Mouse (Mus musculus): ENCODE measurements at regions not wholly inside any gene's neighbourhood (a gene's known extent, or its start where the extent isn't known, plus 50 kb on each side); places are given as distances from the start of the nearest gene placed in this dataset.
A peak's percentile ranks its signal among the peaks of the same experiment; 100 is the strongest.

- DNase-seq (ENCODE audit: low read depth, low spot score) = no peak
Observed at GRCm38 (mm10) chr3:143447005-143447709, 565.4 kb upstream of the Pkn2 start.

- DNase-seq (ENCODE audit: low read depth, low spot score) = no peak
Observed at GRCm38 (mm10) chr3:143417401-143417800, 535.6 kb upstream of the Pkn2 start.

DNA sequence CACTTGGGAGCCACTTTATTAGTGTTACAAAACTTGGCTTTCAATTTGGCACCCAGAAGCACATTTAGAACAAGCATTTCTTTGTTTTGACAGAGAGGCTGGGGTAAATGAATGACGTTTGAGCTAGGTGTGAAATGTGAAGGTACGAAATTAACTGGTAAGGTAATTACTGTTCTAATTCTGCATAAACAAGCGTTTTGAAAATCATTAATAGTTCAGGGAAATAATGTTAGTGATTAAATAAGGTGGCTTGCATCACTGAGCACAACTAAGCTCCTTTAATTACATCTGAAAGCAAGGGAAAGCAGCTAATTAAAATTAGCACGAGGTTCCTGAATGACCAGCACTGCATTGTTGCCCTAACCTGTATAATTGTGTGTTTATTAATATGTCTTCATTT is 529.9 kb upstream of the Pkn2 start:
- DNase-seq (ENCODE audit: low read depth, low spot score) = no peak

DNA sequence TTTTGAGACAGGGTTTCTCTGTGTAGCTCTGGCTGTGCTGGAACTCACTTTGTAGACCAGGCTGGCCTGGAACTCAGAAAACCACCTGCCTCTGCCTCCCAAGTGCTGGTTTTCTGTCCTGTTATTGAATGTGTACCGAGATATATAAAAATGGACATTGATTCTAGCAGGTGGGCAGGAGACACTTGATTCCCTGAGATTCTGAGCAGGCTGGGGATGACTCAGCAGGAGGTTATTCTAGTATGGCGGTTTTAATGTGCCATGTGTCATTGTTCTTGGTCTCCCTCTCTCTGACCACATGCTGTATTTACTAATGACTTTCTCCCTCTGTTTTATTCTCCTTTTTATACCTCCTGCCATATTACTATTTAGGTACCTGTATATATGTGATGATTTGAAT is 517.2 kb upstream of the Pkn2 start:
- DNase-seq (ENCODE audit: low read depth, low spot score) = no peak

DNA sequence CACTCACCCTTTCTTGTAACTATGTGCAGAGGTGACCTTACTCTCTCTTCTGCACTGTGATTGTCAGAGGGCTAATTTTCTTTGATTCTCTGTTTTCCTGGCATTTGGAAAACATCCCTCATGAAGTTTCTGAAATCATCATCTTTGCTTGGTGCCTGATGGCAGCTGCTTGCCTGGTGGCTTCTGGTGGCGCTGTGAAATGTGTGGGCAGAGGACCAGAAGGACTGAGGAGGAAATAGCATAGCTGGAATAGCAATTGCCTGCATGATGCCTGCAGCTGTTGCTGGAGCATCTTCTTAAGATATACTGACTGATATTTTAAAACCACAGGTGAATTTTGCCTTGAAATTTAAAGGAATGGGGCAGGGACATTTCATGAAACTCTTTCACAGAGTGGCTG is 502.6 kb upstream of the Pkn2 start:
- no peak for DNase-seq (ENCODE audit: low read depth, low spot score)

- DNase-seq (ENCODE audit: low read depth, low spot score) = peak; percentile 80
Observed at GRCm38 (mm10) chr3:143379193-143379592, 497.4 kb upstream of the Pkn2 start.

GRCm38 (mm10) chr3:143377446-143377845 is 495.6 kb upstream of the Pkn2 start:
- DNase-seq (ENCODE audit: low read depth, low spot score) = no peak

GRCm38 (mm10) chr3:143375527-143376061 is 493.8 kb upstream of the Pkn2 start:
- DNase-seq (ENCODE audit: low read depth, low spot score) = no peak

DNA sequence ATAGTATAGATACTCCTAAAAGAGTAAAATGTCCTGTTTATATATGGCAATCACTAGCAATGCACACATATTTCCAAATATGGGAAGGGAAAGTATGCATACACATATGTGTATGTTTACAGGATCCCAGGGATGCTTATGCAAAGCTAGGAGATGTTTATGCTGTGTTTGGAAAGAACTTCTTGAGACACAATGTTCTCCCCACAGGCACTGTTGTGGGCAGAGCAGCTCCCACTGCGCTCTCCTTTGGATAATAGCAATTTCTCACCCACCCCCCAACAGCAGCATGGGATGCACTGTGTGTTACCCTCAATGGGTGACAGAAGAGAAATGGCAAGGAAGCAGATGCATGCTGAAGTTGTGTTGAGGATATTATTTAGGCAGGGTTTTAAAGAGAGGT is 491.7 kb upstream of the Pkn2 start:
- no peak for DNase-seq (ENCODE audit: low read depth, low spot score)

- no peak for DNase-seq (ENCODE audit: low read depth, low spot score)
Observed at GRCm38 (mm10) chr3:143369002-143369401, 487.2 kb upstream of the Pkn2 start.

GRCm38 (mm10) chr3:143340032-143340431 is 458.2 kb upstream of the Pkn2 start:
- no peak for DNase-seq (ENCODE audit: low read depth, low spot score)

- DNase-seq (ENCODE audit: low read depth, low spot score) = no peak
Observed at GRCm38 (mm10) chr3:143333339-143333738, 451.5 kb upstream of the Pkn2 start.

GRCm38 (mm10) chr3:143328521-143328920 is 446.7 kb upstream of the Pkn2 start:
- DNase-seq (ENCODE audit: low read depth, low spot score) = no peak

GRCm38 (mm10) chr3:143327652-143328051 is 445.8 kb upstream of the Pkn2 start:
- DNase-seq (ENCODE audit: low read depth, low spot score) = no peak

DNA sequence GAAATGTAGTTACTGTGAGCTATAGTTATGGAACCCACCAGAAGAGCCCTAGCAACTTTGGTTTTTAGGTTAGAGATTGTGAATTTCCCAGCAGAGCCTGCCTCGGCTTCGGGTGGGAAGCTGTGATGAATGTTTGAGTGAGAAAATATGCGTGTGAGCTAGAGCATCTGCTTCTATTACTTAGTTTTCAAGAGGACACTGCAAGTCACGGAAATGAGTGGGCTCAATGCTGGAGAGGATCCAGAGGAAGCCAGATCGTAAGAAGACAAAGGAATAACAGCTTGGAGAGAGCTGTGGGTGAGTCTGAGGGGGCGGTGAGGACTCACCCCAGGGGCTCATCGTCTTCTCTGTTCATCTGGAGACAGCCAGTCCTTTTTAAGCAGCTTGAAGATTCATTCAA is 434.7 kb upstream of the Pkn2 start:
- no peak for DNase-seq (ENCODE audit: low read depth, low spot score)

GRCm38 (mm10) chr3:143291793-143292192 is 410.0 kb upstream of the Pkn2 start:
- no peak for DNase-seq (ENCODE audit: low read depth, low spot score)

DNA sequence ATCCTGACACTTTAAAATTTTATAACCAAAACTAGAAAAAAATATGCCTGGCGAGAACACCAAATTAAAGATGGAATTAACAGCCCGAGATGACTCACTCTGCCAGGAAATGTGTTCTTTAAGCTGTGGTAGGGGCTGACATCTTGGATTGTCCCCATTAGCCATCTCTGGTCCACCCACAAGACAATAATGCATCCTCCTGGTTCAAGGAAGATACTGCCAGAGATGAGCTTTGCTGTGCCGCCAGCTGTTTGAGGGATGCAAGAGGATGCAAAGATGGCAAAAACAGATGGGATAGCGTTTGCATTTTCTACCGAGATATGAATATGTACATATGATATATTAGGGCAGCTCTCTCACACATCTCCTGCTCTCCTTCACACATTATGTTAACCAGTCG is 382.3 kb upstream of the Pkn2 start:
- no peak for DNase-seq (ENCODE audit: low read depth, low spot score)

DNA sequence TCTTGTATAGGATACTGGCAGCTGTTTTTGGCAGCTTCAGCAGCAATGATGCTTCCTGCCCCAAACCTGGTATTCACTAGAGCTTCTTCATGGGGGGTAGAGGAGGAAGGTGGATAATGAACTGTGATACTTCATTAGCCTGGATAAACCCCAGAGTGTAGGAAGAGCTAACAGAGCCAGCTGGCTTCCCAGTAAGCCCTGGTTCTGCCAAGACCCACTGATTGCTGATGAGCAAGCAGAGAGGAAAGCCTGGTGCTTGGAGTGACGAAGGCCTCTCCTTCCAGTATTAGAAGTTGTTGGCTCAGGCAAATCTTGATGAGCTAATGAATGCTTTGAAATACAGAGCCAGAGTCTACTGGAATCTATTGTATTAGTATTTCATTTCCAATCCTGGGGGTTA is 370.8 kb upstream of the Pkn2 start:
- DNase-seq (ENCODE audit: low read depth, low spot score) = no peak

DNA sequence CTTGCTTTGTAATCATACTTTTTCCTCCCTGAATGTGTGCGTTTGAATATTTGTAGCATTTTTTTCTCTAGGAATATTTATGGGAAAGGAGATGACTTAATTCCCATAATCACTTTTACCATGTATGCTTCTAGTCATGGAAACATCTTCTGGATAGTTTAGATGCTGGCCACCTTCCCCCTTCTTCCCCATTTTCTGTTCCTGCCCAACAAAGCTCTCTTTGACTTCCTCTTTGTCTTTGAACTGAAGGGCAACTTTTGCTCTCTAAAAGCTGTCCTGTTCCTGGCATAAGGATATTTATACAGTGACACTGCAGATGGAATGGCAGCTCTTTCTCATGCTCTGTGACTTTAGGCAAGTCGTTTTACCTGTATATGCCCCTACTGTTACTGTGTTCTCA is 370.2 kb upstream of the Pkn2 start:
- no peak for DNase-seq (ENCODE audit: low read depth, low spot score)

GRCm38 (mm10) chr3:143242691-143243090 is 360.9 kb upstream of the Pkn2 start:
- DNase-seq (ENCODE audit: low read depth, low spot score) = no peak

DNA sequence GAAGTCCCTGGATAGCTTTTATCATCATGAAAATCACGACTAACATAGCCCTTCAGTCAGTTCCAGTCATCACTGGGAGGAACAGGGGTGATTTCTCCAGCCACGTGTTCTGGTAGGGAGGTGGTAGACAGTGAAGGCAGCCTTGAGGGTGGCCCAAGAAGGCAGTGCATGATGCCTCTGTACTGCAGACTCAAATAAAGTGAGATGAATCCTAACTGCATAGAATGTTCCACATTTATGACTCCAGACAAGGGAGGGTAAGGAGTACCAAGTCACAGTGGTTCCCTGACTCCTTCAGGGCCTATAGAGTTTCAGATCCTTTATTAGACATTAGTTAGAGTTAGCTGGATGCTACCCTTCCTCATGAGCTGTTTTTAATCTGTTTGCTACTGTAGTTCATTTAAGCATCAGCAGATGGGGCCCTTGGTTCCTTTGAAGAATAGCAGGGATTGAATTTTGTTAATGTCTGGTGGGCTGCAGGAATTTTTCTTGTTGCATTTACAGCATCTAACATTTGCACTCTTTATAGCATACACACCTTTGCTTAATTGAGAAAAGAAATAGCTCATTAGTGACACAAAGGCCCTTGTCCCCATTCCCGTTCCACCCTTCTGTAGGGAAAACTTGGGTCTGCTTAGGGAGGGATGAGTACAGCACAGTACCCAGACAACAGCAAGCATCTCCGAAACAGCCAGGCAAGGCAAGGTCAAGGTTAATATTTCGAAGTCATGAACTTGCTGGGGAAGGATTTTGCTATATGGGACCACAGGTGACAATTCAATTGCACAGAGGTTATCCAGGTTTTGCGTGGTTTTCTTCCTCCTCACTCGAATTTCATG is 359.0 kb upstream of the Pkn2 start:
- DNase-seq (ENCODE audit: low read depth, low spot score) = no peak

DNA sequence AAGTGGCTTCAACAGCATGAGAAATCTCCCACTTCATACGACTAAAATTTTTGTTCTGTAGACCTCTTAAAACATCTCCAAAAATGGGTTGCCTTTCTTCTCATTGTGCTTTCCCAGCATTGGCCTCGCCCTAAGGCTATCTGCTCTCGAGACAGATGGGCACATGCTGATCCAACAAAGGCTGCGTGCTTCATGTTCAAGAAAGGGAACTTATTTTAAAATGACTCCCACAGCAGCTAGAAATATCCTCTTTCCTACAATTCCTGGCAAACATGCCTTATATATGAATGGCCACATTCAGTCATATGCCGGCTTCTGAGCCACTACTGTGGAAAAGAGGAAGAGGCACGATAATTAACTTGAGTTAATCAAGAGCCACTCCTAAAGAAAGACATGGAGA is 356.7 kb upstream of the Pkn2 start:
- DNase-seq (ENCODE audit: low read depth, low spot score) = no peak

Measured in ZHBTc4 (cell line).